Mouse (Mus musculus): ENCODE results near the gene Thop1.

Thop1 gene

GRCm38 (mm10) chr10:81106113-81106721, 36.4 kb downstream of the Thop1 start:
- peak; percentile 90 to 91 for DNase-seq (ENCODE audit: low spot score in 2 of 2)

- DNase-seq (ENCODE audit: low spot score in 2 of 2), result no peak
Measured at GRCm38 (mm10) chr10:81112946-81113345, 43.1 kb downstream of the Thop1 start.

GRCm38 (mm10) chr10:81119625-81120024, 49.8 kb downstream of the Thop1 start:
- no peak for DNase-seq (ENCODE audit: low spot score in 2 of 2)

- no peak for DNase-seq (ENCODE audit: low spot score in 2 of 2)
Measured at GRCm38 (mm10) chr10:81120650-81121049, 50.8 kb downstream of the Thop1 start.

GRCm38 (mm10) chr10:81122889-81123288, 53.1 kb downstream of the Thop1 start:
- no peak for DNase-seq (ENCODE audit: low spot score in 2 of 2)

- no peak for DNase-seq (ENCODE audit: low spot score in 2 of 2)
Measured at GRCm38 (mm10) chr10:81123500-81123899, 53.7 kb downstream of the Thop1 start.
